Mouse (Mus musculus): Measurements from ENCODE around the gene Evl.
"Not testable (repeated sequence)": the region's sequence is repeated elsewhere in the genome, so short reads cannot be mapped to it uniquely, and the experiment has no call there.

The Evl gene

GRCm38 (mm10) chr12:108699576-108699975 lies 145.1 kb downstream of the Evl start:
- peak; percentile 9 for DNase-seq

DNA sequence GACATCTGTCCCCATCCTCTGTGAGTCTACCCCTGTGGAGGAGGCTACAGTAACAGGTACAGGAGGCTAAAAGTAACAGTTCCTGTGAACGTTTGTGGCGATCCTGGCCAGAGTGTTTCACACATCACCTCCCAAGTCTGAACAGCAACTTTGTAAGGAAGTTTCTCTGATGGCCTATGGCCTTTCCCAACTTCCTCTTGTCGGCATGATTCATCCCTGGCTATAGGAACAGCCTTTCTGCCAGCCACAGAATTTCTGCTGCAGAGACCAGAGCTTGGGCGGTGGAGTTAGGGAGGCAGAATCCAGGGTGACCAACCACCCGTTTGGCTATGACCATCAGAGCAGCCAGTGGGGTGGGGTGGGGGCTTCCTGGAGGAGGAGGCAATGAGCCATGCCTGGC lies 145.5 kb downstream of the Evl start:
- no peak for DNase-seq

DNA sequence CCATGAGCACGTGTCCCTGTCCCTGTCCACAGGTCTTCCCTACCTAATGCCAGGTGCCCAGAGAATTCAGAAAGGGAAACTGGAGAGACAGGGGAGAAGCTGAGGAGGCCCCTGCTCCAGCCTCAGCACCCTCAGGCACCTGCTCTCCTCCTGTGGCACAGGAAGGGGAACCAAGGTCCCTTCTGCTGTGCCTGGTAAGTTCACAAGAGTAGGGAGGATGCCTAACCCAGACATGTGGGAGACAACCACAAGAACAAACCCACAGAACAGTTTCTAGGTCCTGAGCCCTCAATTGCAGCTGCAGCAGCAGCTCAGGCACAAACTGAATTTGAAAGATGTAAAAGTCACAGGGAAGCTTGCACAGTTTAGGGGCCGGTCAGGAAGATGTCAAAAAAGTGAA lies 146.7 kb downstream of the Evl start:
- DNase-seq = no peak

DNA sequence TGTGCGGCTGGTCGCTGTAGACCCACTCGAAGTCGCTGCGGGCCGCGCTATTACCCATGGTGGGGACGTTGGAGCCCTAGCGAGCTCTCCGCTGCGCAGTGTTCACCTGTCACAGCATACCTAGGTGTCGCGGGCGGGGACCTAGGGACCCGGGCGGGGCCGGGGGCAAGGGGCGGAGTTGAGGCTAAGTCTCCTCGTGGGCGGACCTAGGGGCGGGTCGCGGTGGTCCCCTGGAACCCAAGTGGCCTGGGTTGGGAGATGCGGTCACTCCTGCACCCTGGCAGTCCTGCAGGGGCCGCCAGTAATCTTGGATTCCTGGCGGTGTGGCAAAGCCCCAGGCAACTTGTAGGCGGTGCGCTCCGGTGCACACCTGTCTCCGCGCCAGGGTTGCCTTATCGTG lies 147.7 kb downstream of the Evl start, which contains the start of gene Degs2:
Gene Degs2, minus strand, starts transcription at position 131 of the 400 bp plus-strand sequence.
- peak; percentile 75 for DNase-seq

DNA sequence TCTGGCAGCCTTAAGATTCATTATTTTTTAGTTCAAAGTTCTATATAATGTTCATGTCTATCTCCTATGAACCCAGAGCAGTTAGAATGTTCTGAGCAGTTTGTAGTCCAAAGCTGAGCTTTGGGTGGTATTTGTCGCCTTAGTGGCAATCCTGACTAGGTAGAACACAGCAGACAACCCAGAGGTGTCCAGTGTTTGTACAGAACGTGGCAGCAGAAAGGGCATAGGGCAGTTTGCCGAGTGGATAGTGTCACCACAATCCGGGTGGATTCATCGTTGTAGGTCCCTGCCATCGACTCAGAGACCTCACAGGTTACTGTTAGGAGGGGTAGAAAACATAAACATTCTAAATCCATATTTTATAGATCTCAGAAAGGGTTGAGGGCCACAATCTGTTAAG lies 151.0 kb downstream of the Evl start:
- no peak for DNase-seq

GRCm38 (mm10) chr12:108706129-108706528 lies 151.6 kb downstream of the Evl start:
- DNase-seq = no peak

DNA sequence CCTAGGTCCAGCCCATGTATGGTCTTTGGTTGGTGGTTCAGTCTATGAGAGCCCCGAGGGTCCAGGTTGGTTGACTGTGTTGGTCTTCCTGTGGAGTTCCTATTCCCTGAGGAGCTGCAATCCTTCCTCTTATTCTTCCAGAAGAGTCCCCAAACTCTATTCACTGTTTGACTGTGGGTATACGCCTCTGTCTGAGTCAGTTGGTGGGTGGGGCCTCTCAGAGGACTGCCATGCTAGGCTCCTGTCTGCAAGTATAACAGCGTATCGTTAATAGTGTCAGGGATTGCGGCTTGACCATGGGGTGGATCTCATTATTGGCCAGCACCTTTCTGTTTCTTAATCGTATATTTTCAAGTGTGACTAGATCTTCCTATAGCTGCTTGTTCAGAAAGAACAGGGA lies 154.9 kb downstream of the Evl start:
- no peak for DNase-seq

- peak; percentile 6 for DNase-seq
Measured at GRCm38 (mm10) chr12:108709964-108710765, 155.6 kb downstream of the Evl start.

DNA sequence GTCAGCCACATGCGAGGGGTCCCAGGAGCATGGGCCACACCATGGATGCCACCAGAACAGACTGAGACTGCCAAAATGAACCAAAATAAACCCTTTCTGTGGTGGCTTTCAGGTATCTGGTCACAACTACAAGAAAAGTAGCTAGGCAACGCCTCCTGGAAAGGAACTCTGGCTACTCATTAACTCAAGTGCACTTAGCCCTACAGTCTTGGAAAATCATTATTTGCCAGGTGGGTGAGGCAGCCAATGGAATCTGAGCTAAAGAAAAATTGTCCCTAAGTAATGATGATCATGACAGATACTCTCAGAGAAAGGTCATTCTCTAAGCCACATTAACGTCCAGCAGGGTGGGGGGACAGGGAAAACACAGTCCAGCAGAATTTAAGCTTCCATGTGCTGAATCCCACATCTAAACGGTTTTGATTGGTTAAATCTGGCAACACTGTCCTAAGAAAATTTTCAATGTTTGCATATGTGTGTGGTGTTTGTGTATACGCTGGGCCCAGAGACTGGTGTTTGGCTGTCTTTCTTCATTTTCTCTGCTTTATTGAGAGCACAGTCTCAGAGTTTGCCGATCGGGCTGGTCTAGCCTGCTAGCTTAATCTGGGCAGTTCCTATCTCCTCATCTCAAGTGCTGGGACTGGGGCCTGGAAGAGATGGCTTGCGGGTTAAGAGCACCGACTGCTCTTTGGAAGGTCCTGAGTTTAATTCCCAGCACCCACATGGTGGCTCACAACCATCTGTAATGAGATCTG lies 156.5 kb downstream of the Evl start:
- DNase-seq = peak; percentile 54

DNA sequence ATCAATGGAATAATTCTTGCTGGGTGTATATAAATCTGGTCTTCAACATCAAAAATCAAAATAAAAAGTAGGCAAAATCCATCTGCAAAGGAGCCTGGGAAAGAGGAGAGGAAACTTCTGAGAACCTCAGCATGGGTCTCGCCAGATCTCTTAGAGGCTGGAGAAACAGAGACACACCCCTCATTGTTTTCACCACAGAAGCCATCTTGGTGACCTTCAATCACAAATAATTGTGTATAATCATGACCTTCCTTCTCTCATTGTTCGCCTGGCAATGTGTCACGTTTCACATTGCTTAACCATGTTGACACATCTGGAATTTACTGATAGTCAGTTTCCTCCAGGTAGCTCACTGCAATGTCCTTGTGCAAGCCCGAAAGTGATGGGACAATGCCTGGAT lies 158.0 kb downstream of the Evl start:
- no peak for DNase-seq

- DNase-seq = not testable (repeated sequence)
Measured at GRCm38 (mm10) chr12:108713972-108714371, 159.5 kb downstream of the Evl start.

- DNase-seq = no peak
Measured at GRCm38 (mm10) chr12:108715854-108716253, 161.3 kb downstream of the Evl start.

GRCm38 (mm10) chr12:108718485-108718884 lies 164.0 kb downstream of the Evl start:
- no peak for DNase-seq

- no peak for DNase-seq
Measured at GRCm38 (mm10) chr12:108722464-108722863, 167.9 kb downstream of the Evl start.

DNA sequence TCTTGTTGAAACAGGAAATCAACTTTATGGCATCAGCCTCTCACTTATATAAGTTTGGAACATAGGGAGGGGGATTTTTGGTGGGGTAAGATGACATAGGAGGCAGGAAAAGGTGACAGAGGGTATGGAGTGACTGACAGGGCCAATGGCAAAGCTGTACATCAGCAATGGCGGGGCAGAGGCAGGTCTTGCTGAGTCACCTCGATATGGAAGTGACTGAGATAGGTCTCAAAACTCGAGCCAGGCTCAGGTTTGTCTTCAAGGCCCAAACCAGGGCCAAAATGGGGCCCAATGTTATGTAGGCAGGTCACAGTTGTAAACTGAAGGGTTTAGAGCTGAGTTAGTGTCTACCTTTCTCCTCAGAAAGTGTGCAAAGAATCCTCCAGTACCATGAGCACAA lies 169.3 kb downstream of the Evl start:
- no peak for DNase-seq

DNA sequence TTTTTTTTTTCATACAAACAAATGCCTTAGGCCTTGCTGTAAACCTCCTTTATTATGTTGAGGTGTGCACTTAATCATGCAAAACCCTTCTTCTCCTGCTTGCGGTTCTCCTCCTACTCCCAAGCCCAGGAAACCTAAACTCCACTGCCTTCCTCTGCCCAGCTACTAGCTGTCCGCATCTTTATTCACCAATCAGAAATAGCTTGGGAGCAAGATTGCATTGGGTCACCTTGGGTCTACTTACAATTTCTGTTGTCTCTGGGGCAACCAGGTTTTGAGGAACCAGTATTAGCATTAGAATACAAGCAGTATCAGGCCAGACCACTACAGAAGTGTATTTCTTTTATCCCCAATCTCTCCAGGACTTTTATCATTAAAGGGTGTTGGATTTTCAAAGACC lies 179.9 kb downstream of the Evl start:
- DNase-seq = no peak

- no peak for DNase-seq
Measured at GRCm38 (mm10) chr12:108737838-108738237, 183.3 kb downstream of the Evl start.
